Mouse (Mus musculus) ES-E14 (cell line): ENCODE measurements around the gene Nav2.

ENCODE experiments used
- HCFC1 ChIP-seq: IDR thresholded peaks from 2 replicates; pipeline ENCODE4 v1.6.1; 2012; ENCODE audit warnings: low read length, inconsistent platforms, borderline replicate concordance; ENCODE audit not compliant: insufficient read depth
- ZC3H11A ChIP-seq: IDR thresholded peaks from 2 replicates; pipeline ENCODE4 v1.6.1; 2012; ENCODE audit warnings: low read depth, mild to moderate bottlenecking, inconsistent platforms, low read length, borderline replicate concordance

DNA sequence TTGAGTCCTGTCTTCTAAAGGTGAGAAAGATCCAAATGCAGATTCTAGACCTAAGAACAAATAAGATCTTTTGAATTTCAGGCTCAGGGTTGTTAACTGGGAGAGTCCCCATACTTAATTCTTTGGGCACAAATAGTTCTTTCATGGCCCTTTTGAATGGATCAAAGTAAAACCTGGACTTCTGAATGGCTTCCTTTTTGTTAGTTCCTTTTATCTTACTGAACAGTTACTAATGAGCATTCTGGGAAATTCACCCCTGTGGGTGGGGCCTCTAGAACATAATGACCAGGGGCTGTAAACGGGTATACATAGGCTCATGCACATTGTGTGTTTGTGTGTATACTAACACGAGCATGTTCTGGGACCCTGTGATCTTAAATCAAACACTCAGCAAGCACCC is 429.2 kb downstream of the Nav2 start:
- TF ChIP-seq ZC3H11A (no peak), HCFC1 (no peak)
